Mouse (Mus musculus) skeletal muscle tissue, adult 2 months (tissue): ENCODE measurements at regions not wholly inside any gene's neighbourhood (a gene's known extent, or its start where the extent isn't known, plus 50 kb on each side); places are given as distances from the start of the nearest gene placed in this dataset.

ENCODE experiments used
- DNase-seq: peaks from one replicate; pipeline ENCODE4 v3.0.0-alpha.2; 2012; ENCODE audit warnings: low read depth, low spot score

DNA sequence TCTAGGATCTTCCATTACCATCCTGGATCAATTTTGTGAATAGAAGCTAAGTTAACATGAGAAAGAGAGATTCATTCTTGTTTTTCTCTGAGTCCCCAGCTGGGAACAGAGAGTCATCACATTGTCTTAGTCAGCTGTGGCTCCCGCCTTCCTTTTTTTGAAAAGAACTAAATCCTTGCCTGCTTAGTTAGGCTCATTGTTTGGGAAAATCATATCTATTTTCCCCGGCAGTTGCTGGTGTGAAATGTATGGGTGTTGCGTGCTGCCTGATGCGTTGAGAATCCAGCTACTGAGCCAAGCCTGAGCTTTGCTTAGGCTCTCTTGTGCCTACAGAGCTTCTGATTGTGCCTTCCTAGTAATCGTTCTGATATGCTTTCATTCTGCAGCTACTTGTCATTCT lies 66.3 kb downstream of the Fam50b start:
- DNase-seq, result no peak

DNA sequence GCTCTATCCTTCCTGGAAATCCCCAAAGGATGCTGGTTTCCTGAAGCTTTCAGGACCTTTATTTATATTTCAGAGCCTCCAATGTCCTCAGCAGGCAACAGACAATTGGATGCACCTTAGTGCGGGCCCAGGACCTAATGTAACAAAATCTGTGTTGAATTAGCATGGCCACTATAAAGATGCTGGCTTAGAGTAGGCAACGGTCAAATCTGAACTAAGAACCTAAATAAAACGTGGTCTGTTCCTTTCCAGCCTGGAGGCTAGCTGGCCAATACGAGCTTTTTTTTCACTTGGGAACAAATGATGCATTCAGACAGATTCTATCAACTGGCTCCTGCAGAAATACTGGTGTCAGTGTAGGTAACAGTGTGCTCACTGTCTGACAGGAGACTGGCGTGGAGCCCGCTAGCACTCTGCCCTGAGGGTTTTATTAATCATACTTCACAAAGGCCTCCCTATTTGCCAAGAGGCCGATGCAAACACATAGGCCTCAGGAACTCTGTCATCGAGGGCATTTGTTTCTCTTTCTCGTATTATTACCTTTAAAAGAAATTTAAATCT lies 68.5 kb upstream of the Prpf4b start:
- DNase-seq, result no peak

DNA sequence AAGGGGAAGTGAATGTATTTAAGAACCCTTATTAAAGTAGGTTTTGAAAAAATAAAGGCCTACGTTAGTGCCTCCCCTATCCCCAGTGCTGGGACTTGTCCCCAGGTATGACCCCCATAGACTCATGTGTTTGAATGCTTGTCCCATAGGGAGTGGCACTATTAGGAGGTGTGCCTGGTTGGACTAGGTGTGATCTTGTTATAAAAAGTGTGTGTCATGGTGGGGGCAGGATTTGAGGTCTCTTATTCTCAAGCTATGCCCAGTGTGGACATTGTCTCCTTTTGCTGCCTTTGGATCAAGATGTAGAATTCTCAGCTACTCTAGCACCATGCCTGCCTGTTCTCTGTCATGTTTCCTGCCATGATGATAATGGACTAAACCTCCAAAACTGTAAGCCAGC lies 65.6 kb upstream of the Prpf4b start:
- no peak for DNase-seq

DNA sequence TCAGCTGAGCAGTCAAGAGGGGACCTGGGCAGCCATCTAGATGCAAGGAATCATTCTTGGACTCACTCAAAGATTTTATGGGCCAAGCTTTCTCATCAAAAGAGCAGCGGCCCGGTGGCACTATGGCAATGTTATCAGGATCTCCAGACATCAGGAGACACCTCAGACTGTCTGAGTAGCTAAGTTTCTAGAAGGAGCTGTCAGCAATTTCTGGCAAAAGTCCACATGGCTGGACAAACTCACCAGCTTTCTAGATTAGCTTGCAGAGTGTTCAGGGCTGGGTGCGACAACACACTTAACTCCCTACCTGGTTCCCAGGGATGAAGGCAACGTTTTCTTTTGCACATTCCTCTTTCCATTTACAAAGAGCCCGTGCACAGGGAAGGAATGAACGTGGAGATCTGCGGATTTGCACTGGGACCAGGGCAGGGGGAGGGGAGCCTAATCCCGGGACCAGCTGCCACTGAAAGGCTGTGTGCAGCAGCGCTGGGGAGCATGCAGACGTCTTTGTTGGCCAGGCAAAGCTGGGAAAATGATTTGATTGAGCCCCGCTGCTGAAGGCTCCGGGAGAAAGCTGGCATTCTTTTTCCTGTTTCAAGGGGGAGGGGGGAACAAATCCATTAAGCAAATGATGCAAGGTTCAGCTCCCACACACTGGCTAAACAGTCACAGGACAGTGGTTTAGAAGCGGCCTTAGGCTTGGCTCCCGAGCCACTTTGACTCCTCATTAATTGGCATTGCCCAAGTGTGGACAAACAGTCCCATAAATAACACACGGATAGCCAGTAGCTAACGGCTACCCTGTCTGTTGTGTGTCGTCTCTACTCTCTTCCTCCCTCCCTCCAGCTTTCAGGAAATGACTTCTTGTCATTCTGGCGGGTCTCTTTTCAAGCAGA lies 60.7 kb upstream of the Prpf4b start:
- no peak for DNase-seq

DNA sequence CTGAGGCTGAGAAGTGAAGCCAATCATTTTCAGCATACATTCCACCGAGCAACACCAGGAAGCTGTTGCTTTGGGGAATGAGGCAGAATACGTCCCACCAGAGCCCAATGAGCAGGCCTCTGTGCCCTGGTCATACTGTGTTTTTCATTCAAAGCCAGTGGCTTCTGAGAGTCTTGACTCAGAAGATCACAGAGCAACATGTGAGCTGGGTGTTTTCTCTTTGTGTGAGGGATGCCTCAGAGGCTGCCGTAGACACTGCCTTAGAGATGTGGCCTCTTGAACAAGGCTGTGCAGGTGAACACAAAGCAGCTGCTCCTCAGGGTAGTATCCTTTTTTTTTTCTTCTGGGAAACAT lies 60.1 kb upstream of the Prpf4b start:
- DNase-seq, result no peak

DNA sequence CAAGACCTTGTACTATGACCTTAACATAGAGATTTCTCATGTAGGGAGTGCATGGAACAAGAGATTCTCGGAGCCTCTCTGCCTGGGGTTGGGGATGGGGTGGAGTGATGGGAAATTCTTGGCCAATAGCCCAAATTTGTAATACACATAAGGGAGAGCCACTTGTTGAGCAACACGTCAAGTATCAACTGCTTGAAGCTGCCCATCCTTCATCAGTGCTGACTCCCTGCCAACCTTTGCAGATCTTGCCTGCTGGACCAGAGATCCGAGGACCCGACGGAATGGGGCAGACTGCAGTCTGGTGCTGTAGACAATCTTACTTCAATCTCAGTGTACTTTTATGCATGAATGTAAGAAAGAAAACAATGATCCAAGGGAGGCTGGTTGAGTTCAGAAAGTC lies 56.9 kb upstream of the Prpf4b start:
- no peak for DNase-seq

DNA sequence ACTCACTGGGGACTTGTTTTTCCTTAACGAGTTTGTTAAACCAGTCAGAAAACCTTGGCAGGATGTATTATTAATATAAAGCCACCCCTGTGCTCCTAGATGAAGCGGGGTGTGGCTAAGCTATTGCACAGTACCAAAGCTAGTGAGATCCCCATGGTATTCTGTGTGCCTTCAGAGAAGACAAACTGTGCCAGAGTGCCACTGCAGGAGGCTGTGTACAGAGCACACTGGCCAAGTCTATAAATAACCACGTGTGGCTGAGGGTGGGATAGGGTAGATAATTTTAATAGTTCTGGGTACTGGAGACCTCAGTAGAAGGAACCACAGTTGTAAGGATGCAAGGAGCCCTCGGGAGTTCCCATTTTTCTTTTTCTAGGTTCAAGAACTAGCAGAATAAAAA lies 54.7 kb upstream of the Prpf4b start:
- peak; percentile 22 for DNase-seq

DNA sequence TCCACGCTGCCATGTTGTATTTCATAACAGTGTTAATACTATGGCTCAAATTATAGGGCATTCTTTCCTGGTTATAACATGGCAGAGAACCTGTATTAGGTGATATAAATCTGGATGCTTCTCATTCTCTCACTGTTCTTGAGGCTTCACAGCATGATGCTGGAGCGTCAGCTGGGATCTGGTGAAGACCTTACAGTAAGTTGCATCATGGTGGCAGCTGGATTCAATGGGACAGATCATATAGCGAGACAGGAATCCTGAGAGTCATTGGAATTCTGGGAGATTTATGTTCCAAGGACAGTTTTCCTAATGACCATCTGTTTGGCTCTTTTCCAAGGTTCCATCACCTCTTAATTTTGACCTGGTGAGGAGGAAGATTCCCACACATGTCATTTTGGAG lies 53.2 kb upstream of the Prpf4b start:
- DNase-seq, result no peak

DNA sequence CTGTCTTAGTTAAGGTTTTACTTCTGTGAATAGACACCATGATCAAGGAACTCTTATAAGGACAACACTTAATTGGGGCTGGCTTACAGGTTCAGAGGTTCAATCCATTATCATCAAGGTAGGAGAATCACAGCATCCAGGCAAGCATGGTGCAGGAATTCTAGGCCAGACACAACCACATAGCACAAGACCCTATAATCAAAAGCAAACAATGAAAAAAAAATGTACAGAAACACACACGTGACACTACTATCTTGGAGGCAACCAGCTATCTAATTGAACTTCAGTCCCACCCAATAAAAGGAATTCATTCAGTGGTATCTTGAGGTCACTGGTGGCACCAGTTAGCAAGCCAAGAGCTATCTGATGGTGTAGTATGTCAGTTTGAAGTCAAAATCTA lies 50.9 kb upstream of the Prpf4b start:
- no peak for DNase-seq
